Mouse (Mus musculus) mesoderm, embryonic 11.5 days (tissue): ENCODE results near the gene Ptprn2.

ENCODE experiments used
- DNase-seq: peaks from one replicate; pipeline ENCODE4 v3.0.0-alpha.2; 2012; ENCODE audit warnings: low read depth, low spot score

The Ptprn2 gene

GRCm38 (mm10) chr12:116594457-116594856 is 108.9 kb downstream of the Ptprn2 start:
- DNase-seq = no peak

DNA sequence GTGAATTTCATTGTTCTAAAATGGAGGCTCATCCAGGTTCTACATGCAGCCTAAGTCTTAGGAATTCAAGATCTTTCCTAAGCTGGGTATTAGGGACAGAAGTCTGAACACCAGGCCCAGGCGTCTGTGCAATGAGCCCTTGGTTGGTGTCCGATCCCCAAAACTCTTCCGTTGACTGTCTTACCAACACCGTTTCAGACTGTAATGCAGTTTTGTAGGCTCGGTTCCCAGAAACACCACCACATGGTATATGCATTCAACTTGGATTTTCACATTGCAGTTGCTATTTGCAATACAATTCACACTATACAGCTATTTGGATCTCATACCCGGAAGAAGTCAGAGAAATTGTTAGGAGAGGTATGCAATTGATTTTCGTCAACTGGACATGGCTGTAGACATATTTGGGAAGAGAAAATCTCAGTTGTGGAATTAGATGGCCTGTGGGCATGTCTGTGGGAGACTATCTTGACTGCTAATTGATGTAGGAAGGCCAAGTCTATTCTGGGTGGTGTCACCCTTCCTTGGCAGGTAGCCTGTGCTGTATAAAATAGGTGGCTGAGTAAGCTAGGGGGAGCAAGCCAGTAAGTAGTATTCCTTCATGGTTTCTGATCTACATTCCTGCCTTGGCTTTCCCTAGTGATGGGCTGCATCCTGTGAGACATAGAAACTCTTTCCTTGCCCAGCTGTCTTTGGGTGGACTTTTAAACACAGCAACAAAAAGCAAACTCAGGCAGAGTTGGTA is 109.5 kb downstream of the Ptprn2 start:
- no peak for DNase-seq

- DNase-seq = no peak
Measured at GRCm38 (mm10) chr12:116595727-116596126, 110.2 kb downstream of the Ptprn2 start.

DNA sequence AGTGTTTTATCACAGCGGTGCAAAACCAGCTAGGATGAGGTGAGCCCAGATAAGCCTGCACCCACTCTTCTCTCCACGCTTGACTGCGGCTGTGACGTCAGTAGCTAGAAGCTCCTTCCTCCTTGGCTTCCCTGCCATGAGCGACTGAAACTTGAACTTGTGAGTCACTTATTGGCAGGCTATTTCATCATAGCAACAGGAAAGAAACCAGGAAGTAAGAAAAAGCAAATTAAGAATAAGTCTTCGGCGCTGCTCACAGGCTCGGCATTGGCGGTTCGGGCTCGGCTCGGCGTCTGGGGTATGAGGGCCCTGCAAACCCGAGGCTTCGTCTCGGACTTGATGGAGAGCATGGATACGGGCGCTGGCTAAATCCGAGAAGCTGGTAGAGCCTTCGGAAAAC is 111.5 kb downstream of the Ptprn2 start:
- no peak for DNase-seq

- DNase-seq = no peak
Measured at GRCm38 (mm10) chr12:116597670-116598069, 112.2 kb downstream of the Ptprn2 start.

- no peak for DNase-seq
Measured at GRCm38 (mm10) chr12:116598123-116599005, 112.8 kb downstream of the Ptprn2 start.

DNA sequence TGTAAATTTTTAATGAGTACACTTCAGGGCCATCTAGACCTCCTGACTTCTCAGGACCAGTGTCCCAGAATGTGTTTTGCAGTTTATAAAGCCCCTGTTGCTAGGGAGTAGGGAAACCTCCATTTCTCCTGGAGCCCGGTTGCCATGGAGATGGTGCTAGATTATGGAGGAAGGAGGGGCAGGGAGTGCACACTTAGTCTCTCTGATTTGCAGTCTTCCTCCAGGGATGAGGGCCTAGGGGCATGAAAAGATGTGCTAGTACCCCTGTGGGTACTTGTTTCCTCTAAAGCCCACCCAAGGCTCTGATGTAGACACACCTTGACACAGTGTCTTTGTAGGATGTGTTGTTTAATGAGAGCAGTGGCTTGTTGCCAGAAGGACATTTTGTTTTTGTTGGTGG is 114.0 kb downstream of the Ptprn2 start:
- DNase-seq = peak; percentile 66

GRCm38 (mm10) chr12:116600054-116600453 is 114.5 kb downstream of the Ptprn2 start:
- no peak for DNase-seq

- DNase-seq = no peak
Measured at GRCm38 (mm10) chr12:116601395-116601794, 115.9 kb downstream of the Ptprn2 start.

GRCm38 (mm10) chr12:116601921-116602320 is 116.4 kb downstream of the Ptprn2 start:
- no peak for DNase-seq

DNA sequence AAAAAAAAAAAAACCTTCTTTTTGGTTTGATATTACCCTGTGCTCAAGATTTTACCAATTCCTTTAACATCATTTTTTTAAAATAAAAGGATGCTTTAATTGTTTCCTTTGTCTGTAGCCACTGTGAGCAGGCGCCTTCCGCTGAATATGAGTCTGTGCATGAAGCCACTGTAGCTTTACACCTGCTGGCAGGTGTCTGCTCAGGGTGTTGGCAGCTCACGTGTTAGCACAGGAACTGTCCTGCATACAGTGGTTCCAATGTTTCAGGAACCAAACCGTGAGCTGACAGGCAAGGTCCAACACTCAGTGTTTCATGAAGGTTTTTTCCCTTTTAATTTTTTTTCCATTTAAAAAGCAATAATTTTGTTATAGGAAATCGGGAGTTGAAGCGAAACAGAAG is 123.1 kb downstream of the Ptprn2 start:
- DNase-seq = no peak

DNA sequence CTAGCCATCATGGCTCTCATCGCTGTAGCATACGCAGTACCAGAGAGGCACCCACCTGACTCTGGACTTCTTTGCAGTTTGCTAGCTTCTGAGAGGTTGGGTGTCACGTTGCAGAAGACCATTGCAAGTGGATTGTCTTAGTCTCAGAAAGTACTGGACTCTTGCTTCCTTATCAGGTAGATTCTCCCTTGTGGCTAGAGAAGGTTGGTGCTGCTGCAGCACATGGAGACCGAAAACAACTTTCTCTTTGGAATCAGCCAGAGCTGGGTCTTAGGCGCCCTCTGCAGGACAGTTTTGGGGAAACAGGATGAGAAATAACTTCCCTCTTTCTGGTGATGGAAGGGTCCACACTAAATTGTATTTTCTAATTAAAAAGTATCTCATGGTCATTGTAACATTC is 134.3 kb downstream of the Ptprn2 start:
- DNase-seq = peak; percentile 68

DNA sequence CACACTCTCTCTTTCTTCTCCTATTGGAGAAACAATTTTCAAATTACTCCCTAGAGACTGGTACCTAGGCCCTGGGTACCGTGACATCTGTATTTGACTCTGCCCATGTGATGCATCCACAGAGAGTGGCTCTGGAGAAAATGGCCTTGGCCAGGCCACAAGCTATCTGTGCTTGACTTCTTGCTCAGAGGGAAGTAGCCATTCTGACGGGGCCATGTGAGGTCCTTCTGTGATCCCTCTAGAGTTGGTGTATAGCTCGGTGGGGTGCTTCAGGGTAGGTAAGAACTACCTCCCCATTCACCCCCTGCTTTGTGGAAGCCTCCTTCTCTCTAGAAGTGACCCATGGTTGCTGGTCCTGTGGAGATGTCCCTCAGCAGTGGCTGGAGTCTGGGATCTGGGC is 134.8 kb downstream of the Ptprn2 start:
- DNase-seq = no peak

- no peak for DNase-seq
Measured at GRCm38 (mm10) chr12:116621325-116622040, 136.0 kb downstream of the Ptprn2 start.

DNA sequence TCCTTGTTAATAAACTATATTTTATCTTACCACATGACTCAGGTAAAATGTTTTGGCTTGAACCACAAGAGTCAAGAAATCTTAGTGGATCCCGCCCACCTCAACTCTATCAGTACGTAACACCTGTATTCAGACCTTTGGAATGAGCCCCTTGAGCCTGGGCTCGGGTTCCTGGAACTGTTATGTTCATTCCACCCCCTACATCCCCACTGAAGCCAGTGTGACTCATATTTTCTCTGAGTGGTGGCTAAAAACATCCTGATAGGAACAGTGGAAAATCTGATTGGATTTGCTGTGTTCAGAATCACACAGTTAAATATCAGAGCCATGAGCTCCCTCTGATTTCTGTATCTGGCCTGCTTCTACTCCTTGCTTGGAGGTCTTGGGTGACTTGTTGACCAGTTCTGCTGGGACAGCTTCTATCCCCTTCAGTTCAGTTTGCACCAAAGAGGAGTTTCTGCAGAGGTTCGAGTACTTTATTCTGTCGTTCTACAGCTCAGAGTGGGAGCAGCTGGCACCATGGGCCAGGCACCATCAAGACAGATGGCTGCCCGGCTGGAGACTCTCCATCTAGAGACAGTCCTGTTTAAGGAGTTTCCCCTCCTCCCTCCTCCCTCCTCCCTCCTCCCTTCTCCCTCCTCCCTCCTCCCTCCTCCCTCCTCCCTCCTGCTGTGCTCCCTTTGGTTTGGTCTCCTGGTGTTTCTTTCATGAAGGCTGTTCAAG is 137.3 kb downstream of the Ptprn2 start:
- no peak for DNase-seq

DNA sequence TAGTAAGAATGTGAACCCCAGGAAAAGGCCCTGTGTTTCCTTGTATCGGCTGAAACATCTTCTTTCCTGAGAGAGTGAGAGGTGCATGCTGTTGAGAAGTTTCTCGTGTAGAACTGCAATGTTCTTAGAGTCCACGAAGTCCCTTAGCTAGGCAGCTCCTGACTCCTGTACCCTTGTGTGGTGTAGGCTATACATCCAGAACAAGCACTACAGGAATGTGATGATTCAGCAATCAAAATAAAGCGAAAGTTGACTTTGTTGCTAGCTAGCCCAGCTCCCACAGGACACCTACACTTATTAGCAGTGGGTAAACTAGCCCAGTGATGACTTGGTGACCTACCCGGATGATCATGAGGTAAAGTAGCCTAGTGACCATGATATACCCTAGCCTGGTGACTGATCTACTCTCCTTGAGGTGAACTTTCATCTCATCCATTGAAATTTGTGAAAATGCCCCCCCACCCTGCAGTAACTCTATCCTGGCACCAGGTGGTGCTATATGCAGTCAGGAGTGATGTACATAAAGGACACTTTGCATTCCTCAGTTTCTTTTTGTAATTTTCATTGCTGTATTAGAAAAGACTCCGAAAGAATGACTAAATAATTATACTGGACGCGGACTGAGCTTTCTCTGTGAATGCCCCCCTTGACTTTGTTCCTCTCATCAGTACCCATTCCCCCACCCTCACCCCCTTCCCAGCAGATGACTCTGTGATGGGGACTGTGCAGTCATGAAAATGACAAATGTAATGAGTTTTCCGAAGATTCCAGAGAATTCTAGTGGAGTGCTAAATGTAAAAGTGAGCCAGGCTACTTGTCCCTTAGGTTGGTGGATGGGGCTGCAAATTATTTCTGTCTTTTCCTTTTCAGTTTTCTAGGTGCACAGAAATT is 140.1 kb downstream of the Ptprn2 start:
- DNase-seq = peak; percentile 59

- DNase-seq = no peak
Measured at GRCm38 (mm10) chr12:116628992-116629391, 143.5 kb downstream of the Ptprn2 start.

DNA sequence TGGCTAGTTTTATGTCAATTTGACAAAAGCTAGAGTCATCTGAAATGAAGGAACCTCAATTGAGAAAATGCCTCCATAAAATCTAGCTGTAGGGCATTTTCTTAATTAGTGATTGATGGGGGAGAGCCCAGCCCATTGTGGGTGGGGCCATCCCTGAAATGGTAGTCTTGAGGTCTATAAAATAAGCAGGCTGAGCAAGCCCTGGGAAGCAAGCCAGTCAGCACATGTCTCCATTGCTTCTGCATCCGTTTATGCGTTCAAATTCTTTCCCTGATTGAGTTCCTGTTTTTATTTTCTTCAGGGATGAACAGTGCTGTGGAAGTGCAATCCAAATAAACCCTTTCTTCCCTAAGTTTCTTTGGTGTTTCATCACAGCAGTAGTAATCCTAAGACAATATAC is 152.0 kb downstream of the Ptprn2 start:
- DNase-seq = no peak

DNA sequence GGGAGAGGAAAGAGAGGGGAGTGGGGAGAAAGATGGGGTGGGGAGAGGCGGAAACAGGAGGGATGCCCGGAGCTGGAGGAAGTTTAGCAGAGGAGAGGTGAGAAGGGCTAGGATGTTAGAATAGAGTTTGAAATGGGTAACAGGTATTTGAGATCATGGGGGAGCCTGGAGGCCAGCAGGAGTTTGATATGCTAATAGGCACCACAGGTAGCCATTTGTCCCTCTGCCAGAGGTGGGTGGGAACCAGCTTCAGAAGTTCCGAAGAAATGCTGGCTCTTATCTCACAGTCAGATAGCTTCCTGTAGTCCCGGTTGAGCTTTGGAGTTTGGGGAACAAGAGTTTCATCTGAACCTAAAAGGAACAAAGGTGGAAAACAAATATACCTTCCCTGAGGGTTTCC is 155.4 kb downstream of the Ptprn2 start:
- DNase-seq = no peak

- DNase-seq = peak; percentile 51
Measured at GRCm38 (mm10) chr12:116641339-116642190, 156.0 kb downstream of the Ptprn2 start.
